Mouse (Mus musculus) liver, postnatal 0 days (tissue): ENCODE measurements around the gene Zfp609. TPM values are rescaled to one million over a fixed set of nuclear protein-coding genes. Genes with fewer than 3 reads are reported as not detected.

ENCODE experiments used
- ATAC-seq: fragments of 200-750 bp; cut with Nextera tagmentation; 2 replicates; pipeline ENCODE4 v1.8.0; 2017; ENCODE audit warnings: mild to moderate bottlenecking, moderate library complexity
- DNase-seq: peaks from one replicate; pipeline ENCODE4 v3.0.0-alpha.2; 2016
- H3K27ac ChIP-seq: fragments of 300-500 bp; sonication (generic); 2 replicates; pipeline ENCODE4 v1.5.1; 2014; ENCODE audit warnings: antibody characterized with exemption, moderate library complexity, mild to moderate bottlenecking, low read depth
- H3K27me3 ChIP-seq: fragments of 300-500 bp; sonication (generic); 2 replicates; pipeline ENCODE4 v1.6.1; 2014; ENCODE audit warnings: low read length, control low read depth, mixed read lengths; ENCODE audit not compliant: insufficient read depth
- H3K36me3 ChIP-seq: fragments of 300-500 bp; sonication (generic); replicated peaks from 2 replicates; pipeline ENCODE4 v1.6.1; 2014; ENCODE audit warnings: mild to moderate bottlenecking, control low read depth, low read length, moderate library complexity, mixed read lengths; ENCODE audit not compliant: insufficient read depth
- H3K4me1 ChIP-seq: fragments of 300-500 bp; sonication (generic); 2 replicates; pipeline ENCODE4 v1.6.1; 2014; ENCODE audit warnings: antibody characterized with exemption, mild to moderate bottlenecking, control low read depth; ENCODE audit not compliant: insufficient read depth
- H3K4me2 ChIP-seq: fragments of 300-500 bp; sonication (generic); 2 replicates; pipeline ENCODE4 v1.6.1; 2014; ENCODE audit warnings: low read depth, mild to moderate bottlenecking, low read length, moderate library complexity, mixed read lengths
- H3K4me3 ChIP-seq: fragments of 300-500 bp; sonication (generic); 2 replicates; pipeline ENCODE4 v1.5.1; 2014; ENCODE audit warnings: low read depth, low read length
- H3K9ac ChIP-seq: fragments of 300-500 bp; sonication (generic); replicated peaks from 2 replicates; pipeline ENCODE4 v1.6.1; 2014; ENCODE audit warnings: mild to moderate bottlenecking, moderate library complexity
- H3K9me3 ChIP-seq: fragments of 300-500 bp; sonication (generic); 2 replicates; pipeline ENCODE4 v1.6.1; 2016; ENCODE audit warnings: mild to moderate bottlenecking, control low read depth, low read length, mixed read lengths
- CTCF ChIP-seq: sonication (generic); IDR thresholded peaks from 2 replicates; pipeline ENCODE4 v1.5.1; 2016; ENCODE audit warnings: antibody characterized with exemption, low read depth
- EP300 ChIP-seq: IDR thresholded peaks from 2 replicates; pipeline ENCODE4 v1.6.1; 2016; ENCODE audit warnings: antibody characterized with exemption, low read depth, mild to moderate bottlenecking
- WGBS: fragments of 180-500 bp; shearing (Covaris S2); extraction: QIAGEN DNeasy Blood & Tissue Kit; methylation state at CpG from one replicate; pipeline ENCODE4 v1.1.7; 2014; ENCODE audit not compliant: insufficient replicate concordance; 5-methylcytosine and 5-hydroxymethylcytosine counted together
- polyA plus RNA-seq: library from polyadenylated mRNA; unstranded; fragments of >200 nt; fragmentation: Nextera tagmentation; extraction: Ambion mirVana; gene quantifications from 2 replicates; pipeline ENCODE4 v1.2.1, GENCODE M21; 2015

The Zfp609 gene
- polyA plus RNA-seq, 1 experiment from 2014 or later = 2.8 TPM

GRCm38 (mm10) chr9:65703926-65704595, 123.3 kb downstream of the Zfp609 start:
- TF ChIP-seq EP300 (no peak), CTCF (no peak)

GRCm38 (mm10) chr9:65703241-65703640, 124.1 kb downstream of the Zfp609 start:
- ATAC-seq (no peak), DNase-seq (no peak)
- Histone ChIP-seq H3K4me2 (no peak overlapping the region), H3K4me1 (no peaks in the 10 kb centered on the region), H3K9me3 (no peaks in the 10 kb centered on the region), H3K9ac (no peak overlapping the region), H3K27ac (no peak overlapping the region), H3K27me3 (no peaks in the 10 kb centered on the region), H3K36me3 (peaks cover 27% of the 10 kb centered on the region), H3K4me3 (no peak overlapping the region)
- 87% methylated on average over 7 of the region's 7 CpGs for WGBS
- TF ChIP-seq CTCF (no peak), EP300 (no peak)

More at GRCm38 (mm10) chr9:65703926-65704595, 123.3 kb downstream of the Zfp609 start:
- no peak overlapping the region for H3K4me3 ChIP-seq
- no peaks in the 10 kb centered on the region for H3K27me3 ChIP-seq
- no peak overlapping the region for H3K27ac ChIP-seq
- 92% methylated on average over 24 of the region's 24 CpGs for WGBS
- ATAC-seq = no peak
- no peaks in the 10 kb centered on the region for H3K4me1 ChIP-seq
- no peak overlapping the region for H3K4me2 ChIP-seq
- no peak for DNase-seq
- no peaks in the 10 kb centered on the region for H3K9me3 ChIP-seq
- H3K9ac ChIP-seq = no peak overlapping the region
- peaks cover 27% of the 10 kb centered on the region for H3K36me3 ChIP-seq

GRCm38 (mm10) chr9:65702286-65702685, 125.1 kb downstream of the Zfp609 start:
- peaks cover 34% of the 10 kb centered on the region for H3K36me3 ChIP-seq
- H3K27ac ChIP-seq = no peak overlapping the region
- no peak for ATAC-seq
- H3K9ac ChIP-seq = no peak overlapping the region
- no peaks in the 10 kb centered on the region for H3K27me3 ChIP-seq
- WGBS = 90% methylated on average over 9 of the region's 9 CpGs
- TF ChIP-seq EP300 (no peak), CTCF (no peak)
- no peak overlapping the region for H3K4me3 ChIP-seq
- no peak overlapping the region for H3K4me2 ChIP-seq
- no peak for DNase-seq
- H3K9me3 ChIP-seq = no peaks in the 10 kb centered on the region
- no peaks in the 10 kb centered on the region for H3K4me1 ChIP-seq

- DNase-seq (no peak), ATAC-seq (no peak)
- H3K27me3 ChIP-seq = no peaks in the 10 kb centered on the region
- TF ChIP-seq EP300 (no peak), CTCF (no peak)
- H3K4me3 ChIP-seq = no peak overlapping the region
- no peaks in the 10 kb centered on the region for H3K9me3 ChIP-seq
- no peak overlapping the region for H3K4me2 ChIP-seq
- H3K27ac ChIP-seq = no peak overlapping the region
- H3K4me1 ChIP-seq = no peaks in the 10 kb centered on the region
- 61% methylated on average over 6 of the region's 6 CpGs for WGBS
- H3K9ac ChIP-seq = no peak overlapping the region
- peaks cover 36% of the 10 kb centered on the region for H3K36me3 ChIP-seq
Observed at GRCm38 (mm10) chr9:65700504-65700903, 126.9 kb downstream of the Zfp609 start.

- H3K27ac ChIP-seq = no peak overlapping the region
- no peaks in the 10 kb centered on the region for H3K9me3 ChIP-seq
- DNase-seq = no peak
- peaks cover 42% of the 10 kb centered on the region for H3K36me3 ChIP-seq
- H3K4me3 ChIP-seq = no peak overlapping the region
- no peak overlapping the region for H3K4me2 ChIP-seq
- H3K4me1 ChIP-seq = no peaks in the 10 kb centered on the region
- ATAC-seq = no peak
- no peaks in the 10 kb centered on the region for H3K27me3 ChIP-seq
- TF ChIP-seq CTCF (no peak), EP300 (no peak)
- H3K9ac ChIP-seq = no peak overlapping the region
Observed at GRCm38 (mm10) chr9:65697992-65698391, 129.4 kb downstream of the Zfp609 start.

DNA sequence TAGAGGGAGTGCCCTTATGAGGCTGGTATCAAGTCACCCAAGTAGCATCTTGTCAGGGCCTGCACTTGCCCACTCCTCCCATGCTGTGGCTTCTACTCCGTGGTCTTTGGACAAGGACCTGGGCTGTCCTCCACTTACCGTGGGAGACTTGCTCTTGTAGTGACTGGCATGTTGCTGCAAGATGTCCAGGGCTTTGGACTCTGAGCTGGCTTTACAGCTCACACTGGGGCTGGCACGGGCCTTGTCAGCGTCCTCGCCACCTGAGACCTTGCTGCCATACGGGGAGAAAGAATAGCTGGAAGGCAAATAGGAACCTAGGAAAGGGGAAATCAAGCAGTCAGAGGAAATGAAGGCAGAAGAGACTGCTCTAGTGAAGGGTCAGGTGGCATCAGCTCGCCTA, 130.0 kb downstream of the Zfp609 start:
- no peak for ATAC-seq
- WGBS = 74% methylated on average over 7 of the region's 7 CpGs

More for the DNA sequence above, 130.0 kb downstream of the Zfp609 start:
- H3K9me3 ChIP-seq = no peaks in the 10 kb centered on the region
- DNase-seq = no peak
- peaks cover 36% of the 10 kb centered on the region for H3K36me3 ChIP-seq
- TF ChIP-seq EP300 (no peak), CTCF (no peak)
- H3K27me3 ChIP-seq = no peaks in the 10 kb centered on the region
- H3K4me1 ChIP-seq = peaks cover 4% of the 10 kb centered on the region
- H3K4me2 ChIP-seq = no peak overlapping the region
- no peak overlapping the region for H3K27ac ChIP-seq
- H3K4me3 ChIP-seq = no peak overlapping the region
- no peak overlapping the region for H3K9ac ChIP-seq
